ENCODE assay signal across 19 mouse cellular contexts in the genomic region with DNA sequence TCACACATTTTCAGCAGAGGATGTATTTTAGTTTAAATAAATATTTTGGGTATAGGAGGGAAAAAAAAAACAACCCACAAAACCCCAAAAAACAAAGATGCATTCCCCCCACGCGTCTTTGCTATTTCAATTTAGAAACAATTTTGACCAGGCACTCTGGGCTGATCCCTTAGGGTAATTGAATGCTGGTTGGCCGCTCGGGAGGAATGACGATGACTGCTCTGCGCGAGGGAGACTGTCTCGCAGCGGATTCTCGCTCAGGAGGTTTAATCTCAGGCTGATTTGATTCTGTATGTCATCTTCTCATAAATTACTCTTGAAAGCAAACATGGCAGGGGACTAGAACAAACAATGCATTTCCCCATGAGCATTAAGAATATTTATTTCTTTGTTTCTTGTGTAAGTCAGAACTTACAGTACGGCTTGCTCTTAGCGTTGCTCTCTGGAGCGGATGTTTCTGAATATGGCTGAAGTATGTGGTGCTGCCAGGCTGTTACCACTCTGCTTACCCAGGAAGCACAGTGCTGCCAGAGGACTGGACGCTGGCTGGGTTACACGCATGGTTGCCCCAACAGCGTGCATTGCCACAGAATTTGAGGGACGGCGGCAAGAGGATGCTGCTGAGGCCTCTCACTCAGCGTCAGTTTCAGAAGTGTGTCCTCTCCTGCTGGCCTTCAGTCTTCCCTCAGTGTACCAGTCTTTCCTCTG.
DNase-seq lines count a peak whose midpoint lies in the region; ATAC-seq lines count a peak whose summit lies in the region.
"Had no signal": no experiment of that assay in that cellular context is flagged by ENCODE, and none has a peak within 500 bp of the region (broad histone marks: within the 10 kb centered on the region; RNA-seq: fewer than 3 reads in every experiment).

No protein-coding gene starts in this region.

- no peak overlapping the region for H3K4me3 ChIP-seq in hindbrain, embryonic 13.5 days
- H3K4me3 ChIP-seq in midbrain, embryonic 15.5 days: no peak overlapping the region
- H3K4me3 ChIP-seq: erythroblast, embryonic 14.5 days; liver, embryonic 13.5 days; stomach, embryonic 15.5 days had no signal

- ATAC-seq in hindbrain, embryonic 13.5 days (ENCODE audit: low FRiP score): no peak
- ATAC-seq in midbrain, embryonic 15.5 days (replicated peaks): no peak
- ATAC-seq: CD4-positive, CD25-positive, alpha-beta regulatory T cell, adult 4 months; forebrain, embryonic 16.5 days had no signal

- no peaks in the 10 kb centered on the region for H3K27me3 ChIP-seq in hindbrain, embryonic 13.5 days
- H3K27me3 ChIP-seq in midbrain, embryonic 15.5 days (replicated peaks): no peaks in the 10 kb centered on the region
- H3K27me3 ChIP-seq: liver, embryonic 13.5 days; stomach, embryonic 15.5 days had no signal

- H3K27ac ChIP-seq in hindbrain, embryonic 13.5 days: peak overlapping the region; percentile 52
- H3K27ac ChIP-seq in midbrain, embryonic 15.5 days: peak overlapping the region; percentile 52
- H3K27ac ChIP-seq: liver, embryonic 13.5 days; stomach, embryonic 15.5 days had no signal

- 56% methylated on average over 19 of the region's 19 CpGs for WGBS in hindbrain, embryonic 13.5 days
- WGBS in midbrain, embryonic 15.5 days: 48% methylated on average over 19 of the region's 19 CpGs

- peak overlapping the region; percentile 15; the same call in 1 of the 2 replicates for H3K4me2 ChIP-seq in hindbrain, embryonic 13.5 days
- no peak overlapping the region for H3K4me2 ChIP-seq in midbrain, embryonic 15.5 days
- H3K4me2 ChIP-seq: liver, embryonic 13.5 days; stomach, embryonic 15.5 days had no signal

- H3K9ac ChIP-seq in hindbrain, embryonic 13.5 days: 0 out of 2 replicates have a peak overlapping the region, but pooled peaks have one; percentile 4
- H3K9ac ChIP-seq in midbrain, embryonic 15.5 days: no peak overlapping the region
- H3K9ac ChIP-seq: liver, embryonic 13.5 days; stomach, embryonic 15.5 days had no signal

- peak; percentile 60 to 72 for DNase-seq in cerebellum, postnatal 10 days
- DNase-seq in cerebellum, adult 11-12 months: no peak
- peak; percentile 33 for DNase-seq in kidney, postnatal 10 days
- DNase-seq in kidney, adult 8-10 months: no peak
- no peak for DNase-seq in layer of hippocampus, adult 11-12 months (ENCODE audit: low spot score)
- no peak for DNase-seq in lung, adult 18-20 months
- DNase-seq: heart, adult 18-20 months; kidney, postnatal 14 days; layer of hippocampus, postnatal 36 days; liver, embryonic 13.5 days; right cerebral cortex, postnatal 14 days; thymus, adult 2 months had no signal

- peaks cover 4% of the 10 kb centered on the region for H3K36me3 ChIP-seq in hindbrain, embryonic 13.5 days
- no peaks in the 10 kb centered on the region for H3K36me3 ChIP-seq in midbrain, embryonic 15.5 days (replicated peaks)
- H3K36me3 ChIP-seq: stomach, embryonic 15.5 days had no signal

- no peaks in the 10 kb centered on the region for H3K9me3 ChIP-seq in hindbrain, embryonic 13.5 days
- no peaks in the 10 kb centered on the region; the same call in 1 of the 2 replicates for H3K9me3 ChIP-seq in midbrain, embryonic 15.5 days
- H3K9me3 ChIP-seq: G1E; liver, embryonic 13.5 days; stomach, embryonic 15.5 days had no signal

- H3K4me1 ChIP-seq in hindbrain, embryonic 13.5 days (replicated peaks): peaks cover 27% of the 10 kb centered on the region
- H3K4me1 ChIP-seq in midbrain, embryonic 15.5 days: peaks cover 16% of the 10 kb centered on the region
- H3K4me1 ChIP-seq: liver, embryonic 13.5 days; stomach, embryonic 15.5 days had no signal

Comparison
In these comparisons a context has a peak if more than half of its experiments do, and no peak if none do; other contexts are left out.
1. DNase-seq: peak in cerebellum, postnatal 10 days (2 of 2) and kidney, postnatal 10 days (single experiment); none in cerebellum, adult 11-12 months (single experiment), kidney, adult 8-10 months (0 of 2), layer of hippocampus, adult 11-12 months (single experiment) and lung, adult 18-20 months (0 of 2).